Mouse (Mus musculus) stomach, postnatal 0 days (tissue): ENCODE results near the gene Crim1.

ENCODE experiments used
- CTCF ChIP-seq: IDR thresholded peaks from 2 replicates; pipeline ENCODE4 v1.5.1; 2016; ENCODE audit warnings: antibody characterized with exemption, low read depth, mild to moderate bottlenecking, moderate library complexity
- EP300 ChIP-seq: optimal IDR thresholded peaks from 2 replicates; pipeline ENCODE3; 2016; ENCODE audit warnings: antibody characterized with exemption

DNA sequence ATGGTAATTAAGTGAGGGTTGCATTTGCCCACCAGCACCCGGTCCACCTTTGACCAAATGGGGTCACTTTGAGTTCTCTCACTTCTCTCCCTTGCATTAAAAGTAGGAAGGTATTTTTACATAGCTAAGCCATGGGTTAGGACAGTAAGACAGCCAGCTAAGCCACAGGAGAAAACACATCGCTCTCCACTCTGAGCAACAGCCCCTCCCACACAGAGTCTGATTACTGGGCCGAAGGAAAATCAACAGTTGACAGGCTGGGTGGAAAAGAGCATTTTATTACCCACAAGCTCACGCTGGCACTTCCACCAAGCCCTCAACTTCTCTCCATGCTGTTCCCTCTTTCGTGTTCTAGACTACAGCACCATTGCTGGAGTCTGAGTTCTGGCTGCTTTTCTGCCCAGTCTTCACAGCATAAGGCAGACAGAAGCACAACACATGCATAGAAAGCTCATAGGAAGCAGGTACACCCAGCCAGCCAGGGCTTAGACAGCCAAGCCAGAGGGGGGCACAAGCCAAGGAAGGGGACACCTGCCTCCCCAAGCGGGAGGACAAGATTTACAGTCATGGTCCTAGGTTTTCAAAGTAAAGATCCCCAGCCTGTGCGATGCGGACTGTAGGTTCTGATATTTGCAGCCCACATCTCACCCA is 179.2 kb downstream of the Crim1 start:
- TF ChIP-seq CTCF = no peak
- no peak for TF ChIP-seq EP300
